Mouse (Mus musculus) kidney, embryonic 15.5 days (tissue): ENCODE results near the gene Nln. TPM values are rescaled to one million over a fixed set of nuclear protein-coding genes. Genes with fewer than 3 reads are reported as not detected.

Experiments used
- ATAC-seq: fragments of 200-750 bp; cut with Nextera tagmentation; replicated peaks from 2 replicates; pipeline ENCODE4 v1.8.0; 2017; ENCODE audit warnings: moderate TSS enrichment; ENCODE audit not compliant: low FRiP score
- H3K27ac ChIP-seq: fragments of 300-500 bp; sonication (generic); 2 replicates; pipeline ENCODE4 v1.5.1; 2015; ENCODE audit warnings: mild to moderate bottlenecking, inconsistent platforms
- H3K27me3 ChIP-seq: fragments of 300-500 bp; sonication (generic); 2 replicates; pipeline ENCODE4 v1.6.1; 2015; ENCODE audit warnings: inconsistent platforms
- H3K36me3 ChIP-seq: fragments of 300-500 bp; sonication (generic); 2 replicates; pipeline ENCODE4 v1.6.1; 2015; ENCODE audit warnings: inconsistent platforms
- H3K4me1 ChIP-seq: fragments of 300-500 bp; sonication (generic); 2 replicates; pipeline ENCODE4 v1.6.1; 2015; ENCODE audit warnings: inconsistent platforms
- H3K4me2 ChIP-seq: fragments of 300-500 bp; sonication (generic); 2 replicates; pipeline ENCODE4 v1.6.1; 2015; ENCODE audit warnings: moderate library complexity, mild to moderate bottlenecking, inconsistent platforms
- H3K4me3 ChIP-seq: fragments of 300-500 bp; sonication (generic); replicated peaks from 2 replicates; pipeline ENCODE4 v1.5.1; 2015; ENCODE audit warnings: mild to moderate bottlenecking, inconsistent platforms
- H3K9ac ChIP-seq: fragments of 300-500 bp; sonication (generic); 2 replicates; pipeline ENCODE4 v1.6.1; 2015; ENCODE audit warnings: mild to moderate bottlenecking, inconsistent platforms
- H3K9me3 ChIP-seq: fragments of 300-500 bp; sonication (generic); replicated peaks from 2 replicates; pipeline ENCODE4 v1.6.1; 2016; ENCODE audit warnings: inconsistent platforms
- WGBS: fragments of 180-500 bp; shearing (Covaris S2); methylation state at CpG from one replicate; pipeline ENCODE4 v1.1.7; 2015; ENCODE audit warnings: mixed read lengths; 5-methylcytosine and 5-hydroxymethylcytosine counted together
- polyA plus RNA-seq: library from polyadenylated mRNA; unstranded; fragments of >200 nt; fragmentation: Nextera tagmentation; extraction: Ambion mirVana; gene quantifications from 2 replicates; pipeline ENCODE4 v1.2.1, GENCODE M21; 2015

Nln gene
- polyA plus RNA-seq, 1 experiment from 2014 or later, result 18.6 TPM

DNA sequence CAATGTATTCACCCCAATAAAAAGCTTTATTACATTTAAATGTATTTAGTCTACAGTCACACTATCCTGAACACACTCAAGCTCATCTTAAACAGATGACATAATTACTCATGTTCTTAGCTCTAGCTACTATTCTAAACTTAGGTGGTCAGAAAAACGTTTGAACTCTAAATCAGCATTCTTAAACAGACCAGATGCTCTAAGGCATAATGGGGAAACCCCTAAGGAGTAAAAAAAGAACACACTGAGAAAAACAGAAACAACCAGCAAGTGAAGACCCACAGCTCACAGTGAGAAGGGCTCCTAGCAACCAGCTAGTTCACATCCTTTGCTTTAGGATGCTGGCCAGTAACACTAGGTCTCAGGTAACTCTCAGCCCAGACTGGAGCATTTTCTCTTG lies 17.7 kb downstream of the Nln start:
- Histone ChIP-seq H3K4me2 (no peak overlapping the region), H3K27ac (no peak overlapping the region), H3K36me3 (no peaks in the 10 kb centered on the region), H3K9me3 (no peaks in the 10 kb centered on the region), H3K27me3 (no peaks in the 10 kb centered on the region), H3K4me3 (no peak overlapping the region), H3K9ac (no peak overlapping the region), H3K4me1 (no peaks in the 10 kb centered on the region)
- no peak for ATAC-seq
- 31% methylated on average over 1 of the region's 1 CpGs for WGBS

DNA sequence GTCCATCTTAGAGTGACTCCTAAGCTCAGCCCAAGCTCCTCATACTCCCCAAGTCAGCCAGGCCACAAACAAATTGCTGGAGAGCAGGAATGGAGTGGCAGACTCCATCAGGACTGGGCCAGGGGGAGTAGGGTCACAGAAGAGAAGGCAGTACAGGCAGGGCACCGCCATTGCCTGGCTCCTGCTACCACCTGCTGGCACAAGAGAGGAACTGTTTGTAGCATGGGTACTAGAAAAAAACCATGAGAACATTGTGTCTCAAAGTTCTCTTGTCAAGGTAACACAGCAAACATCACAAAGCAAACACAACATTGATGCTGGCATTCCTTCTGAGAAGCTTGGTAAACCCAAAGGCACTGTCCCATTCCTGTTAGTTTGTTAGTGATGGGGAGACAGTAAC lies 20.0 kb downstream of the Nln start:
- peak; percentile 83 for ATAC-seq
- H3K4me2 ChIP-seq, result no peak overlapping the region
- H3K4me3 ChIP-seq, result no peak overlapping the region
- WGBS, result 5% methylated on average over 1 of the region's 1 CpGs
- H3K36me3 ChIP-seq, result no peaks in the 10 kb centered on the region
- no peak overlapping the region for H3K27ac ChIP-seq
- no peaks in the 10 kb centered on the region for H3K4me1 ChIP-seq
- H3K9ac ChIP-seq, result no peak overlapping the region
- no peaks in the 10 kb centered on the region for H3K27me3 ChIP-seq
- H3K9me3 ChIP-seq, result no peaks in the 10 kb centered on the region

DNA sequence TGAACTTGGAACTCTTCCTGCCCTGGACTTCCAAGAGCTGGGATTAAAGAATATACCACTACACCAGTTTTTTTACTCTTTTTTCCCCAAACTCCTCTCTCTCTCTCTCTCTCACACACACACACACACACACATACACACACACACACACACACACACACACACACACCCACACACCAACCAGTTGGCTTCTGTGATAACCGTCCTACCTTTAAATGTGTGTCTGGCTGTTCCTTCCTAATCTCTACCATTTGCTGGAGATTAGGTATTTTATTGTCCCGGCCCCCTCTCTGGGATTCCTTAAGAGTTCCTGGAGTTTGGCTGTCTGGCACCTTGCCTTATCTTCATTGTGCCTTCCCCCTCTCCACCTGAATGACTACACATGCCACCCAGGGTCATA lies 24.8 kb downstream of the Nln start:
- Histone ChIP-seq H3K4me2 (no peak overlapping the region), H3K27ac (no peak overlapping the region), H3K27me3 (no peaks in the 10 kb centered on the region), H3K4me3 (no peak overlapping the region), H3K9me3 (no peaks in the 10 kb centered on the region), H3K4me1 (no peaks in the 10 kb centered on the region), H3K36me3 (no peaks in the 10 kb centered on the region), H3K9ac (no peak overlapping the region)
- 75% methylated on average over 2 of the region's 2 CpGs for WGBS
- no peak for ATAC-seq

DNA sequence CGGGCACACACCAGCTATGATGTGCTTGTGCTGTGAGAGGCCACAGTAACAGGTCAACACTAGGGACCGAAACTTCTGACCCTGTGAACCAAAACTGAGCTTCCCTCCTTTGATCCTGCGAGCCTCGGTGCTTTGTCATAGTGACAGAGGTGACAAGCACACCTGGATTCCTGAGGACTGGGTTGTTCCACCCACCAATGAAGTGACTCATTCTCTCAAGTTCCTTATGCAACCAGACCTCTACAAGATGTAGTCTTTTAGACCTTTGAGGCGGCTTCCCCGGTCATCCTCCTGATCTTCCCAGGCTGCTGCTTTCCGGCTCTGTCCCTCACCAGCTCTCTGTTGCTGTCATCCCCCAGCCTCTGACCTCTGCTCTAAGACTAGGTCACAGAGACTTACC lies 26.9 kb downstream of the Nln start:
- Histone ChIP-seq H3K27me3 (no peaks in the 10 kb centered on the region), H3K4me2 (no peak overlapping the region), H3K27ac (no peak overlapping the region), H3K9ac (no peak overlapping the region), H3K4me1 (no peaks in the 10 kb centered on the region), H3K36me3 (no peaks in the 10 kb centered on the region), H3K4me3 (no peak overlapping the region), H3K9me3 (no peaks in the 10 kb centered on the region)
- WGBS, result 77% methylated on average over 7 of the region's 7 CpGs
- no peak for ATAC-seq

DNA sequence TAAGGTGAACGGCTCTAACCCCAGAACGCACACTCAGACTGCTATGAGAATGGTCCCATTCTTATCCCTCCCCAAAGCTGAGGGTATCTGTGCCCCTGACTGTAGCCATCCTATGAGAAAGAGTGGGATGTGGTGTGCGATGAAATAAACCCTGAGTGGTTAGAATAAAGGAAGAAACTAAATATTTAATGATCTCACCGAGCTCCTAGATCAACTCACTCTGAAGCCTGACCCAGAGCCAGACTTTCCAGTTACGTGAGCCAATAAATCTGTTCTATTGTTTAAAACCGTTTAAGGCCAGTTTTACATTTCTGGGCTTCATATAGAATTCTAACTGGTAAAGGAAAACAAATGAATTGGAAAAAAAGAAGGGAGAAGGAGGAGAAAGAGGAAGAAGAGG lies 32.4 kb downstream of the Nln start:
- no peak overlapping the region for H3K27ac ChIP-seq
- H3K4me2 ChIP-seq, result no peak overlapping the region
- H3K36me3 ChIP-seq, result no peaks in the 10 kb centered on the region
- no peaks in the 10 kb centered on the region for H3K27me3 ChIP-seq
- ATAC-seq, result no peak
- H3K9ac ChIP-seq, result no peak overlapping the region
- no peak overlapping the region for H3K4me3 ChIP-seq
- H3K4me1 ChIP-seq, result peaks cover 5% of the 10 kb centered on the region; the same call in 1 of the 2 replicates
- no peaks in the 10 kb centered on the region for H3K9me3 ChIP-seq
- WGBS, result 69% methylated on average over 6 of the region's 6 CpGs

DNA sequence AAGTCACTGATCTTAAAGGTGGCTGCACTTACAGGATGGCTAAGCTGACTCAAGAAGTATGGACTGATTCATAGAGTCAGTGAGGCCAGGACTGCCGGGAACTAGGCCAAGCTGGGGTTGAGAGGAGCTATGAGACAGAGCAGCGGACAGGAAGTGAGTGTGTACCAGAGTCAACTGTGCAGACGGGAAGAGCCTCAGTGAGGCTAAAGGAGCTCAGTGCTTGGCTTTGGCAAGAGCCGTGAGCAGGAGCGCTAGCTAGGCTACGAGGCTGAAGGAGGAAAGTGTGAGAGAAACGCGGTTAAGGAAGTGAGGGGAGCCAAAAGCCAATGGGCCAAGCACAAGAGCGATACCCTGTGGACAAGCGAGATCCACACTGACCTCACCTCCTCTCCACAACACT lies 34.7 kb downstream of the Nln start:
- Histone ChIP-seq H3K36me3 (no peaks in the 10 kb centered on the region), H3K9me3 (no peaks in the 10 kb centered on the region), H3K27me3 (no peaks in the 10 kb centered on the region), H3K9ac (no peak overlapping the region), H3K4me2 (no peak overlapping the region), H3K4me3 (no peak overlapping the region), H3K4me1 (peaks cover 5% of the 10 kb centered on the region; the same call in 1 of the 2 replicates), H3K27ac (no peak overlapping the region)
- 0 out of 2 replicates have a peak, but pooled peaks have one; percentile 36 for ATAC-seq
- 69% methylated on average over 10 of the region's 10 CpGs for WGBS

DNA sequence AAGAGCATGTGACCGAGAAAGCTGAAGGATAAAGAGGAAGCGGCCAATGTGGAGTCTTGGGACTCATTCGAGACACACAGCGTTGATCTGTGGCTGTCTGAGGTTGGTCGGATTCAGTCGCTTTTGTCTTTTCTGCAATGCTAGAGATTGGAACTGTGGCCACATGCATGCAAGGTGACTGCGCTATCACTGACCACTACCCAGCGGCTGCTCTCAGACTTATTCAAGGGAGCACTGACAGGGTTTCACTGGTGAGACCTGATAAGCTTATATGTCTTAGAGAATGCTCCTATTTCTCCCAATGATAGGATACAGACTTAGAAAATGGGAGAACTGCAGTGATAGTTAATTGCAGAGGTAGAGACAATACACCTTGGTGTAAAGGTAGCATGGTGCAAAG lies 35.2 kb downstream of the Nln start:
- no peaks in the 10 kb centered on the region for H3K36me3 ChIP-seq
- H3K27me3 ChIP-seq, result no peaks in the 10 kb centered on the region
- no peaks in the 10 kb centered on the region for H3K9me3 ChIP-seq
- no peak for ATAC-seq
- no peak overlapping the region for H3K4me3 ChIP-seq
- H3K9ac ChIP-seq, result no peak overlapping the region
- H3K4me2 ChIP-seq, result no peak overlapping the region
- peaks cover 5% of the 10 kb centered on the region; the same call in 1 of the 2 replicates for H3K4me1 ChIP-seq
- no peak overlapping the region for H3K27ac ChIP-seq
- 94% methylated on average over 8 of the region's 8 CpGs for WGBS

DNA sequence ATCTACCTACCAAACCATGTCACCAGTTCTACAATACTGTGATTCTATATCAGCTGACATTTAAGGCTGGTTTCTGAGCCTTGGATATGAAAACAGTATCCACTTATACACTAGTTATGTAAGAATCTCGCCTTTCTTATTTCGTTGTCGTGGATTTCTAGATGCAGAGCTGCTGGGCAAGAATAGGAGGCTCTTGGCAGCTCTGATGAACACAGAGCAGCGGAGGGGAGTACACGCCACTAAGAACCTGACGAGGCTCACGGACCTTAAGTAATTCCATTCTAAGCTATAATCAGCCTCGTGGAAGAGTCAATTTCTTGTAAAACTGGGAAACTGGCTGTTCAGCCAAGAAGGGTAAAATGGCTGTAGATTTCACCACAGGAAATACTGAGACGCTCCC lies 37.1 kb downstream of the Nln start:
- Histone ChIP-seq H3K27ac (no peak overlapping the region), H3K9me3 (no peaks in the 10 kb centered on the region), H3K4me3 (no peak overlapping the region), H3K4me1 (peaks cover 5% of the 10 kb centered on the region; the same call in 1 of the 2 replicates), H3K27me3 (no peaks in the 10 kb centered on the region), H3K36me3 (no peaks in the 10 kb centered on the region), H3K9ac (no peak overlapping the region), H3K4me2 (no peak overlapping the region)
- 89% methylated on average over 9 of the region's 9 CpGs for WGBS
- ATAC-seq, result no peak

DNA sequence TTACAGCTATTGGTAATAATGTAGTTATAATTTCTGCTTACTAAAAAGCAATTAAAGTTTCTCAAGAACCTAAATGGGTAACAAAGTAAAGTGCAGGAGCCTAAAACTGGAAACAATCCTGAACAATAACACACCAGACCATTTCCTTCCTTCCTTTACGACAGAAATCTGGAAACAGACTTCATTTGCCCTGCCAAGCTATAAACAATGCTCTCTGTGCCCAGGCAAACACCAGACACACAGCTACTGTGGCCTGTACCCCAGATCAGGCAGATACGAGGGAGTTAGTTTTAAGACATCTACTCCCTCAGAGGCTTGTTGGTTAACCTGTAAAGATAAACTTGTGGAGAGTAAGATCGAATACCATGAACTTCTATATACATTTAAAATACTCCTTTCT lies 38.7 kb downstream of the Nln start:
- no peaks in the 10 kb centered on the region for H3K27me3 ChIP-seq
- 51% methylated on average over 3 of the region's 3 CpGs for WGBS
- peaks cover 5% of the 10 kb centered on the region; the same call in 1 of the 2 replicates for H3K4me1 ChIP-seq
- no peaks in the 10 kb centered on the region for H3K9me3 ChIP-seq
- H3K36me3 ChIP-seq, result no peaks in the 10 kb centered on the region
- H3K4me2 ChIP-seq, result no peak overlapping the region
- no peak overlapping the region for H3K4me3 ChIP-seq
- no peak overlapping the region for H3K9ac ChIP-seq
- no peak for ATAC-seq
- peak overlapping the region; percentile 51; the same call in 1 of the 2 replicates for H3K27ac ChIP-seq

DNA sequence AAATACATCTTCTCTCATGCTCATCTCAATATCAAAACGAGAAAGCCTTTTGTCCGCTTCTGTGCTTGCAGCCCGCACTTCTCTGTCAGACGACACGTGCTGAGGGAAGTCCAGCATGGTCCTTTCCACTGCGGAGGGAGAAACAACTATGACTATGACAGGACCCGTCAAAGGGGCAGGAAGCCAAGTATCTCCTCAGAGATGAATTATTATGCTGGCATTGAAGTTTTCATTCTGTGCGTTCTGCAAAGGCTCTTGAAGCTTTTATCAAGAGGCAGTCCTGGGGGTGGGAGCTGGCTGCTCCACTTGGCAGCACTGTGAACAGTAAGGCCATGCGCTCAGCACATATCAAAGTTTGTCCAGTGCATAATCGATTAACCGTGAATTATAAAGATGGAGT lies 40.2 kb downstream of the Nln start:
- no peaks in the 10 kb centered on the region for H3K36me3 ChIP-seq
- no peak for ATAC-seq
- no peaks in the 10 kb centered on the region for H3K27me3 ChIP-seq
- H3K27ac ChIP-seq, result no peak overlapping the region
- H3K4me2 ChIP-seq, result no peak overlapping the region
- no peak overlapping the region for H3K4me3 ChIP-seq
- no peaks in the 10 kb centered on the region for H3K4me1 ChIP-seq
- 84% methylated on average over 11 of the region's 11 CpGs for WGBS
- H3K9me3 ChIP-seq, result no peaks in the 10 kb centered on the region
- no peak overlapping the region for H3K9ac ChIP-seq

DNA sequence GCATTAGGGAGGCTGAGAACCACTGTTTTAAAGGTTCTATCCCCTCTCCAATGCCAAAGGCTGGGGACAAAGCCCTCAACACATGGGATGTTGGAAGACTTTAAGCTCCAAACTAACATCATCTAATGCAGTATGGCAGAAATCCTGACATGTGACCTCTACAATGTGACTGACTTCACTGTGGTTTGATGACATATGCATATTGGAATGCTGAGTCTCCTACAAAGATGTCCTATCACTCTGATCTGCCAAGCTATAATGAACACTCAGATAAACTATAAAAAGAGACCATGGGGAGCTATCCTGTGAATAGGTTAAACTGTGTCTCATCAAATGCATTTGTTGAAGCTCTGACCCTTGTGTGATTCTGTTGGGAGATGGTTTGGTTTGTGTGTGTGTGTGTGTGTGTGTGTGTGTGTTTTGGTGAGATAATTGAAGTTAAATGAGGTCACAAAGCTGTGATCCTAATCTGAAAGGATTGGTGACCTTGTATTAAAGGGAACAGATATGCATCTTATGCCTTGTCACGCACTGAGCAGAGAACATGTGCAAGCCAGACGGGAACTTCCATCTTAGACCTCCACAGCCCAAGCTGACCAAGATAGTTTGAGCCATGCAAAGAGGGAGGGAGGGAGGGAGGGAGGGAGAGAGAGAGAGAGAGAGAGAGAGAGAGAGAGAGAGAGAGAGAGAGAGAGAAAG lies 43.6 kb downstream of the Nln start:
- no peak overlapping the region for H3K27ac ChIP-seq
- H3K9ac ChIP-seq, result no peak overlapping the region
- ATAC-seq, result no peak
- H3K4me1 ChIP-seq, result no peaks in the 10 kb centered on the region
- no peaks in the 10 kb centered on the region for H3K27me3 ChIP-seq
- no peak overlapping the region for H3K4me2 ChIP-seq
- no peaks in the 10 kb centered on the region for H3K9me3 ChIP-seq
- no peak overlapping the region for H3K4me3 ChIP-seq
- H3K36me3 ChIP-seq, result 0 out of 2 replicates have a peak, but pooled peaks cover 7% of the 10 kb centered on the region
- 72% methylated on average over 2 of the region's 2 CpGs for WGBS

DNA sequence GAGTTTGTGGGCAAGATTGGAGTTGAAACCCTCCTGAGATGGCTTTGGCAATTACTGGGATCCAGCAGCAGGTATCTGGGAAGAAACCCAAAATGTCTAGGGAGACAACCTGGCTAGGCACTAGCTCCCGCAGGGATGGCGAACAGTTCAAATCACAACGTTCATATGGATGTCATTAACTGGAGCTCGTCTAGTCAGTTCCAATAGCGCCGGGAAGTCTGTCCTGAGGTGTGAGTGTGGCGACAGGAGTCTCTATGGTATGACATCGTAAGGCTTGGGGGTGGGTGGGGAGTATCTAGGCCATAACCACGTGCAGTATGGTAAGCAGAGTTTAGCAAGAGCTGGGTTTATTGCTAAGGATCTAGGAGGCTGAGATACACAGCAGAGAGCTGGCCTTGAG lies 46.4 kb downstream of the Nln start:
- H3K36me3 ChIP-seq, result peaks cover 16% of the 10 kb centered on the region
- no peak overlapping the region for H3K4me3 ChIP-seq
- 85% methylated on average over 9 of the region's 9 CpGs for WGBS
- no peak for ATAC-seq
- no peak overlapping the region for H3K27ac ChIP-seq
- no peaks in the 10 kb centered on the region for H3K27me3 ChIP-seq
- H3K9ac ChIP-seq, result no peak overlapping the region
- H3K4me1 ChIP-seq, result no peaks in the 10 kb centered on the region
- no peaks in the 10 kb centered on the region for H3K9me3 ChIP-seq
- no peak overlapping the region for H3K4me2 ChIP-seq
